Mouse (Mus musculus): ENCODE data around the gene Krtap5-5.
"Not testable (repeated sequence)": the region's sequence is repeated elsewhere in the genome, so short reads cannot be mapped to it uniquely, and the experiment has no call there.

- TF ChIP-seq CTCF, EP300 (IDR thresholded peaks at IDR 0.05; ENCODE audit: low read depth): not testable (repeated sequence)
These were observed at the start of gene Krtap5-5 for GRCm38 (mm10) chr7:142229871-142230270.
